Mouse (Mus musculus): ENCODE measurements around the gene Bloc1s3.
A peak's percentile ranks its signal among the peaks of the same experiment; 100 is the strongest.
"Not testable (repeated sequence)": the region's sequence is repeated elsewhere in the genome, so short reads cannot be mapped to it uniquely, and the experiment has no call there.

The Bloc1s3 gene

GRCm38 (mm10) chr7:19512353-19512752, 4.2 kb upstream of the Bloc1s3 start:
- no peak for DNase-seq

DNA sequence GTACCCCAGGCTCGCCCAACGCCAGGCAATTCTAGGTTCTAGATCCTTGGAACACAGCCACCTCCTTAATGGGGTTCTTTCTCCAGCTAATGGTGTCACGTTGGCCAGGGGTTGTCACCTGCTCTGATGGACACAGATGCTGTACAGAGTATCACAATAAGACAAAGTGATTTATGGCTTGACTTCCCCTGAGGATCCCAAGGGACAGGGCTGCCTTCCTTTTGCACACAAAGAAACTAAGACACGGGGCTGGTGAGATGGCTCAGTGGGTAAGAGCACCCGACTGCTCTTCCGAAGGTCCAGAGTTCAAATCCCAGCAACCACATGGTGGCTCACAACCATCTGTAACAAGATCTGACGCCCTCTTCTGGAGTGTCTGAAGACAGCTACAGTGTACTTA, 3.8 kb upstream of the Bloc1s3 start:
- DNase-seq, result not testable (repeated sequence)

- no peak for DNase-seq
Measured at GRCm38 (mm10) chr7:19509786-19510185, 1.6 kb upstream of the Bloc1s3 start.

- DNase-seq, result no peak
Measured at GRCm38 (mm10) chr7:19508924-19509568, 879 bp upstream of the Bloc1s3 start.

DNA sequence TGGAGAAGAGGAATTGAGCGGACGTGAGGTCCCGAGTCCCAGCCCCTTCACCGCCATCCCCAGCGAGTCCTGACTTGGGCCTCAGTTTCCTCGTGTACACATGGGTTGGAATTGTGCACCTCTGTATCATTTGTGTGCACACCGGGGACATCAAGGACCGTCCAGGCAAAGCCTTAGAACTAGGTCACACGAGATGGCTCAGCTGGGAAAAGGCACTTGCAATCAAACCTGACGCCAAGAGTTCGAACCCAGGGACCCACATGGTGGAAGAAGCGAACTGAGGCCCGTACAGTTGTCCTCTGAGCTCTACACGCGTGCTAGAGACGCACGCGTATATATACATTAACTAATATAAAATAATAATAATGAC, 570 bp downstream of the Bloc1s3 start:
- no peak for DNase-seq

DNA sequence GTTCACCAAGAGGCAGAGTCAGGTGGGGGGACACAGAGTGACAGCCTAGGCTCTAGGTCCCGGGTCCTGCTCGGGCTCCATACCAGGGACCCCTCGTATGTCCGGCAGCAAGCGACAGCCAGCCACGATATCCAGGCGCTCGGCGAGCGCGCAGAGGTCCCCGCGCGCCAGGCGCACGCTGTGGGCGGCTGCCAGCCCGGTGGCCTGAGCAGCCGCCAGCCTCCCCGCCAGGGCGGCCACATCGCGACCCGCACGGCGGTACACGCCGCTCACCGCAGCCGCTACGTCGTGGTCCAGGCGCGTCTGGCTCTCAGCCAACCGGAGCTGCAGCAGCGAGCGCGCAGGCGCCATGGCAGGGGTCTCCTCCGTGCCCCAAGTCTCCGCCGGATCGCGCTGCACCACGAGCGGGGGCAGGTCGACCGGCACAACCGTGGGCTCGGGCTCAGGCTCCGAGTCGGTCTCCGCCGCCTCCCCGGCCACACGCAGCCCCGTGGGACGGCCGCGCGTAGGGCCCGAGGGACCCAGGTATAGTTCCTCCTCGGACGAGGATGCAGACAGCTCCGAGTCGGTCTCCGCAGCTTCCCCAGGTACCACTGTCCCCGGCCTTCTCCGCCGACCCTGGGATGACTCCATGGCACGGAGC, 1.1 kb downstream of the Bloc1s3 start:
- DNase-seq, result peak; percentile 45

DNA sequence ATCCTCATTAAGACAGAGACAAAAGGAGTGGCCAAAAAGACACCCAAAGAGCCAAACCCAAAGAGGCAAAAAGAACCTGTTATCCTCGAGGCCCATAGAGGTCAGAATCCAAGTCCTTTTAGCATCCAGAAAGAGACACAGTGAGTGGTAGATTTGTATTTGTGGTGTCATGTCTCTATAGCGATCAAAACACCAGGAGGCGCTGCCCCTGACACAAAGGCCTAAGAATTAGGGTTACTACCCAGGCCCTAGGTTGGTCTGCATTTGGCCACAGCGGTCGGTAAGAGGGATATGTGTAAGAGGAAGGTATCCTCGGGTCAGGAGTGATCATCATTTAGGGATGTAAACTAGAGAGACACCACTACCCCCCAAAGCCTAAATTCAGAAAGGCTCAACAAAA, 1.8 kb downstream of the Bloc1s3 start:
- no peak for DNase-seq

- DNase-seq, result peak; percentile 53
Measured at GRCm38 (mm10) chr7:19503481-19504068, 4.6 kb downstream of the Bloc1s3 start.

DNA sequence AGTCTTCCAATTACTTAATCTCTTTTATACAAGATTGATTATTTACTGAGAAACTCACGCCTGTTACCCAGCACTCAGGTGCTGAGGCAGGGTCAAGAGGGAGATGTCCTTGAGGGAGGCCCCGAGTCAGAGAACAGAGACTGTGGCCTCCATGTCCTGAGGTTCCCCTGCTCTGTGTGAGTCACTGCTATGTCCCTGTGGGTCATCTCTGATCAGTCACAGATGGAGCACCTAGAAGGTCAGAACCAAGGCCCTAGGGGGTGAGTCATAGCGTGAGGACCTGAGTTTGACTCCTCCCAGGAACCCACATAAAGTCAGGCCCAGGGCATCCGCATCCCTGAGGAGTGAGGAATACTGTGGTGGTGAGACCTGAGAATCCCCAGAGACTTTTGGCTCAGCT, 6.5 kb downstream of the Bloc1s3 start:
- DNase-seq, result no peak

DNA sequence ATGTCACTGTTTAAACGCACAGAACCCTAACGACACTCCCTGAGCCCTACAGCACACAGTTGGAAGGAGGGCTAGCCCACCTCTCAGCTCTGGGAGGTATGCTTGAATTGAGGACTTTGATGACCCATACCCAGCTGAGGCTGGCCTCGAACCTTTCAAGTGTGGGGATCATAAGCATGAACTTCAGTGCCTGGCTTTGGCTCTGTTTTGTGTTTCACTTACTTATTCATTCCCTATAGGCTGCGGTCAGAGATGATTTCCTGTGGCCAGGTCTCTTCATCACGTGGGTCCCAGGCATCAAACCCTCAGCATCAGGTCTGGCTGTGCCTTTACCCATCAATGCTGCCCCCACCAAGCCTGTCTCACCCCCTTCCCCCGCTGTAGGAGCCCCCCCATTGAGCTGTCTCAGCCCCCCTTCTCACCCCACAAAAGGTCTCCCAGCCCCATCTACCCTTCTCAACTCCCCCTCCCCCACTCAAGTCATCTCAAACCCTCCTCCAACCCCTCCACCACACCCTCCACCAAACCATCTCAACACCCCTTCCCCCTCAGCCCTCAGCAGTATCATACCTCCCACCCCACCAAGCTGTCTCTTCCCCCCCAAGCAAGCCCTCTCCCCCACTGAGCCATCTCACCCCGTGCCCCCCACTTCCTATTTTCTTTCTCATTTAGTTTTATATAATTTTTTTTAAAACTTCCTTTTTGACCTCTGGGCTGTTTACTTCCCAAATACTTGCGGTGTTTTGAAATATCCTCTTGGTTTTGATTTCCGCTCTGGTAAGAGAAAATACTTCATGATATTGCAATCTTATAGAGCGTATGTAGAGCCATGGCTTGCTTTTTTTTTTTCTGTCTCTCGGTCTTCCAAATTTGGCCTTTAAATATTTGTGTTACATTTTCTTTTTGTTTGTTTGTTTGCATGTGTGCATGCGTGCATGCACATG, 7.5 kb downstream of the Bloc1s3 start:
- no peak for DNase-seq

DNA sequence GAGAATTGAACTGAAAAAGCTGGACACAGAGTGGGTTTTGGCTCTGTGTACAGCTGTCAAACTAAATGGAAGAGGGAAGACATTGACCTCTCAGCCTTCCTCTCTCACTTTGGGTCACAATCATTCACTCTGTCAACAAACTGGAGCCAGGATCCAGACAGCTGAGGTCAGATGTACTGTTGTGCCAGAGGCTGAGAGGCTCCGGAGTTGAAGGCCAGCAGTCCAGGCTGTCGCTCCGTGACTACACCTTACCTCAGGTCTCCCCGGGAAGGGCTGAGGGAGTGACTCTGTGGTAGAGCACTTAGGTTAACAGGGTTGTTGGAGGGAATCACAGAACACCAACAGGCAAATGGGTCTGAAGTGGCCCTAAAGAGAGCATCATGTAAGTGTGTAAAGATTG, 9.8 kb downstream of the Bloc1s3 start:
- DNase-seq, result no peak

GRCm38 (mm10) chr7:19496214-19496555, 12.0 kb downstream of the Bloc1s3 start:
- DNase-seq, result no peak

DNA sequence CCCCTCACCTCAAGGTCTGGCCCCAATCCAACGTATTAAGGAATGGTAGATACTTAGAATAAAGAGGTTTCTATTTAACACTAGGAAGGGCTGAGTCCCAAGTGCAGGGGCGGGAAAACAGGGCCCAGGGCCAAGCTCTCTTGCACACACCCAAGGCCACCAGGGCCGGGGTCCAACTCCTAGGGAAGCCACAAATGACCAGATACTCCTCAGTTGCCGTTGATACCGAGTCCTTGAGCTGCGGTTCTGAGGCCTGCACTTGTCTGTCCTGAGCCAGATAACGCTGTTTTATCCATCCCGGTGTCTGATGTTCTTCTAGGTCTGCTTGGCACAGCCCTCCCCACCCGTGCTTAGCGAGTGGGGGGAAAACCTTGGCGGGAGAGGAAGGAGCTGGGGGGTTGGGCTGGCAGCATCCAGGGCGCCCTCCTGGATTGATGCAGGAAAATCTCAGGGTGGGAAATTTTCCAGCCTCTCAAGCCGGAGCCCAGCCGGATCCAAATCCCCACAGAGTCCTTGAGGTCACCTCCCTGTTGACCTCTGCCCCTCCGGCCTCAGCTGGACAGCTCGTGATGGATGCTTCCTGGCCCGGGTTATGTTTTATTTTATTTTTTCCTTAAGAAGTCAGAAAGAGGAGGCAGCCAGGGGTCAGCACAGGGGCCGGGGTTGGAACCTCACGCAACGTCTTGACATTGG, 12.5 kb downstream of the Bloc1s3 start:
- no peak for DNase-seq

GRCm38 (mm10) chr7:19494751-19495474, 13.3 kb downstream of the Bloc1s3 start:
- no peak for DNase-seq

DNA sequence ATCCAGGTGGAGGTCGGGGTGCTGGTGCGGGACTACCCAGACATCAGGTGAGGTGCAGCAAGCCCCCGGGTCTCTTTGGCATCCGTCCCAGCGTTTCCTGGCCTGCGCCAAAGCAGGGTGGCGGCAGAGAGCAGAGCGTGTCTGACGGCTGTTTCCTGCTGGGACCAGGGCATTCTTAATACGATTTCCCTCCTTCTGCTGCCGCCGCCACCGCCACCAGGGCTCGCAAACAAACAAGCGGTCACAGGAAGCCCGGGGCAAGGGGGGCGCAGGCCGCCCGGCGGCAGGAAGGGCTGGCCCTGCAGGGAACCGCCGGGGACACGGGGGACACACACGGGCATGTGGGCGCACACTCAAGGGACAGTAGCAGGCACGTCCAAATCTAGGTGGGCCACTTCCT, 16.4 kb downstream of the Bloc1s3 start:
- no peak for DNase-seq

GRCm38 (mm10) chr7:19489525-19489924, 18.6 kb downstream of the Bloc1s3 start:
- DNase-seq, result no peak

GRCm38 (mm10) chr7:19486549-19486948, 21.6 kb downstream of the Bloc1s3 start:
- no peak for DNase-seq

- no peak for DNase-seq
Measured at GRCm38 (mm10) chr7:19485488-19485887, 22.7 kb downstream of the Bloc1s3 start.

GRCm38 (mm10) chr7:19483281-19483680, 24.9 kb downstream of the Bloc1s3 start:
- DNase-seq, result no peak

- no peak for DNase-seq
Measured at GRCm38 (mm10) chr7:19477624-19478384, 30.4 kb downstream of the Bloc1s3 start.

DNA sequence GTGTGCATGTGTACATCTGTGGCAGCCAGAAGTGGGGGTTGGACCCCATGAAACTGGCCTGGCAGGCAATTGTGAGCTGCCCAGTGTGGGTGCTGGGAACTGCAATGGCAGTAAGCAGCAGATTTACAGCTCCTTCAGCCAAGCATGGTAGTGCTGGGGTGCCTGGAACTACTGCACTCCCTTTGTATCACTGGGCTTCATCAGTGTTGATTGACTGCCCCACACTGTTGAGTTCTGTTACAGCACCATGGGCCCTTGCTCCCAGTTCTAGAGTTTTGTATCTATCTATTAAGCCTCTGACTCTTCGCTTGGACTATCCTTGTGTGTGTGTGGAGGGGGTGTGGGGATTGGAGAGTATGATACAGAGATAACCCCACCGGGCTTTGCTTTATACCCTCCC, 31.1 kb downstream of the Bloc1s3 start:
- no peak for DNase-seq

Measured in cerebellum, adult 11 months (tissue).